Mouse (Mus musculus) CD4-positive helper T cell, adult 2 months (primary cell): Measurements from ENCODE around the gene D430042O09Rik.

Experiments
- DNase-seq: peaks from one replicate; pipeline ENCODE4 v3.0.0-alpha.2; 2012; ENCODE audit warnings: low read depth, missing footprints, low spot score

The D430042O09Rik gene

DNA sequence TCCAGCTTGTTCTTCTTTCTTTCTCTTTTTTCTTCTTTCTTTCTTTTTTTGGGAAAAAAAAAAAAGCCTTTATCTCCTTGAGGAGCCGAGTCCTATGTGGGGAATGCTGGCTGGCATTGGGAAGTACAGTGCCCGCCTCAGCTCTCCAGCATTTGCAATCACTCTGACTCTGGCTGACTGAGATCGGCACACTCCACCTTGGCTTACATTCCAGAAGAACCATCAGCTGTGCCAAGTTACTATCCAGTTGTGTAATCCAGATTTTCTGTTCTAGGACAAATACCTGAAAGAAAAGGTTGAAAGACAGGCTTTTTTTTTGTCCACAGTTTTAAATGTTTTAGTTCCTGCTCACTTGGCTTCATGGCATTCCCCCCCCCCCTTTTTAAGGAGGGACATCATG lies 100.5 kb downstream of the D430042O09Rik start:
- DNase-seq: no peak

DNA sequence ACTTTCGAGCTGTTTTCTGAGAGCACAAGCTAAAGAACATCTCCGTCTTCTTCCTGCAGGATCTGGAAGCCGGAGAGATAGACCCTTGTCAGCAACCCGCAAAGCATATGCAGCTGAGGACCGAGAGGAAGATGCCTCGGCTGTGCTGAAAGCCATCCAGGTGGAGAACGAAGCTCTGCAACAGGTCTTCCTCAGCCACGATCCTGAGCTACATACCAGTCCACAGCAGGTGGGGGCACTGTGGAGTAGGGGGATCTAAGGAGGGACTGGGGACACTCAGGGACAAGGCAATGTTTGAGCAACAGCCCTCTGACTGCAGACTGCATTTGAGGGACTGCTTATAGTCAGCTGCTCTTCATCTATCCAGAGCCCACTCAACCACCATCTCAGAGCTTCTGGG lies 105.0 kb downstream of the D430042O09Rik start:
- no peak for DNase-seq

DNA sequence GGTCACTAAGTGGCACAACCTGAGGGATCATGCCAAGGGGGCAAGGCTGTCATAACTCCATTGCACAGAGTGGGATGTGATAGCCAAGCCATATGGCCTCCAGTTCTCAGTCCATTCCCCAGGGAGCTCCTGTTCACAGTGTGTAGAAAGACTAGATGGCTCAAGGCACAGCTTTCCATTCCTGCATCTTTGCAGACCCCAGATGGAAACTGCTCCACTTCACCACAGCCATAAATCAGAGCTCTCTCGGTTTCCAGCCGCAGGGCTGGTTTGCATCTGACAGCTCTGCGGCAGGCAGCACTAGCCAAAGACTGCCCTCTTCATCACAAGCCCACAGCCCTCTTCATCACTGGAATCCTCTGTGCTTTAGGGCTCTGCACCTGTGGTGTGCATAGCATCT lies 108.0 kb downstream of the D430042O09Rik start:
- no peak for DNase-seq

DNA sequence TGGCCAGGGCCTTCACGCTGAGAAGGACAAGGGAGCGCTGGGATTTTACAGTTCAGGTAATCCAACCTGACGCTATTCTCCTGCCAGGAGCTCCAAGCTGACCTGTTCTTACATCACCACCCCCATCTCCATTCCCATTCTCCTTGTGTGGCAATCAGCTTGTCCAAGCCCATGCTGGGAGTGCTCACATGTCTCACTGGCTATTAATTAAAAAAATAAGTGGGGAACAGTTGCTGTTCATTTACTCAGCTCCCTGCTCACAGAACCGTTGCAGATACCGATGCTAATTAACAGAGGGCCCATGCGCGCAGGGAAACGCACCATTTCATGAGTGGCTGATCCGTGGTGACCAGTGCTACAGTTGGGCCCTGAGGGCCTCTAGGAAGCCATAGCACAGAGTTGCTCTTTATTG lies 110.6 kb downstream of the D430042O09Rik start:
- DNase-seq: no peak

DNA sequence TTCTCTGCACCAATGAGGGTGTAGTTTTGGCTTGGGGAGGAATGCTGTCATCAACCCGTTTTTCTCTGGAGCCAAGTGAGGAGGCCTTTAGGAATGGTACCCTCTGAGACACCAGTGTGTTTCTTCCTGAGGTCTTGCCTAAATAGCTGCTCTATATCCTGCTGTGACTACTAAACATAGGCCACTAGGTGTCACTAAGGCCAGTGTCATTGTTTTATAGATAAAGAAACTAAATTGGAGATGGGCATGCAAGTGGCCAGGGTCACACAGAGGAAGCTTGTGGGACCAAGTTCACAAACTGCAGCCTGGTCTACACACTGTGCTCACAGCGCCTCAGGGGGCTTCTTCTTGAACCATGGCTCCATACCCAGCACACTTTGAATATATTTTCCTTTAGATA lies 112.5 kb downstream of the D430042O09Rik start:
- no peak for DNase-seq

DNA sequence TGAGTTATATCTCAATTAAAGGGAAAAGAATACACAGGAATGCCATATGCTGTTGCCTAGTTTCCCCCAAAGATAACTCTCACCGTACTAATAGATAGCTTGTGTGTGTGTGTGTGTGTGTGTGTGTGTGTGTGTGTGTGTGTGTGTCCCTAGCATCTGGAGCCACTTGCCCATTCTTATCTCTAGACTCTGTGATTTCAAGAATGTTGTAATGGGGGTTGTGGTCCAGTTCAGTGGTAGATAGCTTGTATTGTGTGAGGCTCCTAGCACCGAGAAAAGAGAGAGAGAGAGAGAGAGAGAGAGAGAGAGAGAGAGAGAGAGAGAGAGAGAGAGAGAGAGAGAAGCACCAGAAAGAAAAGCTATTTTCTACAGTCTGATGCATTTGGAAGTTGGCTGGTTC lies 118.7 kb downstream of the D430042O09Rik start:
- DNase-seq: no peak

DNA sequence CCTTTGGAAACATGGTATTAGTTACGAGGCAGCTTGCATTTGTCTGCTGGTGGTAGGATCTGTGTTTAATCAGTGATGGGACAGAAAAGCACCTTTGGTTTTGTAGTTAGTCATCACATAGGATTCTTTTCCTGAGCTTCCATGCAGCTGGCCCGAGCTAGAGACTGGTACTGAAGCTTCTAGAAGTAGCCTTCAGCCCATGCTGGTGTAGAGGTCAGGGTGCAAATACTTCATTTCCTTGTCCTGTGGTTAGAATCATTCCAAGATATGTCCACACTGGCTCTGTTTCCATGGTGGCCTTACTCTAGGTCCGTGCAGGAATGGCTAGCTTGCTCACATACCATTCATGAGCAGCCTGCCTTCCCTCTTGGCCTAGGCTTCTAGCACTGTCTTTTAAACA lies 119.2 kb downstream of the D430042O09Rik start:
- no peak for DNase-seq

DNA sequence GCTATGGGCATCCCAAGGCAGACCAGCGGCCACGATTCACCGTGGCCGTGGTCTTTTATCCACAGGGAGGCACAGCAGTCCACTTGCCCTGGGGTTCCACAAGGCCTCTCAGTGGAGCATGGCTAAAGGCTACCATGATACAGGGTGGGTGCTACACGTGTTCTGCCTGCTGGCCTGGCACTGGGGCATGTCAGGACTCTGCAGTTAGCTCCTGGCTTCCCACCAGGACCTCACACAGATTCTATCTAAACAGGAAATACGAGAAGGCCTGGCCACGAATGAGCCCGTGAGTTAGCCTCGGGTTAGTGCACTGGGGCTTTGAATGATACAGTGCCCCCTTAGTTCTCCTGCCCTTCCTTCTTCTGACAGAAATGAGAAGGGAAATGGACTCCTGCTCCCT lies 119.7 kb downstream of the D430042O09Rik start:
- DNase-seq: no peak

DNA sequence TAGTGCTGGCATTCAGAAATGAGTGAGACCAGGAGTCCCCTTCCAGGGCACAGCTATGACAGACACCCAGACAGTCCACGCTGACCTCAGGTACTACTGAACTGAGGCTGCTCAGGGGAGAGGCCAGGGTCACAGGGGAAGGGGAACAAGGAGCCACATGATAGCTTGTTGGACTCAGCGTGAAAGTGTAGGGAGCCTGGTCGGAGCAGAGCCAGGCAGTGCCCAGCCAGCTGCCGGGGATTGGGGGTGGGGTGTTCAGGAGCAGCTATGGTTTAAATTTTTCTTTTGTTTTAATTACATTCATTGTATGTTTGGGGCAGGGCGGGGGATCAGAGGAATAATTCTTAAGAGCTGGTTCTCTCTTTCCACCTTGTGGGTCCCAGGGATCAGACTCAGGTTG lies 120.9 kb downstream of the D430042O09Rik start:
- no peak for DNase-seq

DNA sequence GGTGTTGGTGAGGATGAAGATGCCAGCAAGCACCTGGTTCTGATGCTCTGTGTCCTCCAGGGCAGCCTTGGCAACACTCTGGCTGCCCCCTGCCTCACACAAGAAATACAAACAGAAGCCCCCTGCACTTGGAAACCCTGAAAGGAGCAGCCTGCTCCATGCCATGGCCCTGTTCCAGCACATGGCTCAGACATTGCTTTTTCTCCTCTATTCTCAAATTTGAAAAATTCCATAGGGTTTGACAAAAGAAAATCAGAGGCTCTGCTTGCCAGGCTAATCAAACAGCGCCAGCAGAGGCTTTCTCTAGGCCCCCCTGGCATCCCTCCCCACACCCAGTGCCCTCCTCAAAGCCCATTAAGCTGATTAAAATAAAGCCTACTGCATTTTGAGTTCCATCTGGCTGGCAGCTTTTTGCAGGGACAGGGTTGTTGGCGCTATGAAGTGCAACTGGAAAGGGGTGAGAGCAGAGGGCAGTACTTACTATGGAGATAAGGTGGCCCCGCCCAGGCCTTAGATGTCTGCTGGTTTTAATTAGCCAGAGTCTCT lies 121.5 kb downstream of the D430042O09Rik start:
- no peak for DNase-seq

DNA sequence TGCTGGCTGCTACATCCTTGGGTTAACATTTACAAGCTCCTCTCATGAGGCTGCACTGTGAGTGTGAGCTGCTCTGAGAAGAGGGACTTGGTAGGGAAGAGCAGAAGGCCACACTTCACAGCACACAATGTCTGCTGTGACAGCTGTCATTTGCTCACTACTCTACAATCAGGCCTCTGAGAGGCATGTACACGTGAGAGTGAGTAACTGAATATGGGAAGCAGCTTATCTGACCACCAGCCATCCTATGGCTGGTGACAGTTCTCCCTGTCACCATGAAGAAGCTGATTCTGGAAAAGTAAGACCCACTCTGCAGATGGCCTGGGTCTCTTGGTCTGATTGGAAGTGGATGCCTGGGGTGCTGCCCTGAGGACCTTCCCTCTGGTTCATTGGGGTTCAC lies 125.1 kb downstream of the D430042O09Rik start:
- no peak for DNase-seq

DNA sequence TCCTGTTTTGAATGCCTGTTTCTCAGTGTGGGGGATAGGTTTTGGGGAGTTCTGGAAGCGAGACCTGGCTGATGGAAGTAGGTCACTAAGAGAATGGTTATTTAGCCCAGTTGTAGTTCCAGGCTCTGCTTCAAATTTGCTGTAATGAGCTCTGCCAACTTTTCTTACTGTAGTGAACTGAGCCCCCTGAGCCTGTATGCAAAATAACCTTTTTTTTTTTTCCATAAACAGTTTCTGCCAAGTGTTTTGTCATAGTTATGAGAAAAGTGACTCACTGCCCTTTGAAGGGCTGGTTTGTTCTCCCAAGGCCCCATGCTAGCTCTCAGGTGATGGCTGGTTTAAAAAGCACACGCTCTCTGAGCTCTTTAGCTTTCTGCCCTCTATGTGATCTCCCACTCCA lies 125.8 kb downstream of the D430042O09Rik start:
- no peak for DNase-seq

DNA sequence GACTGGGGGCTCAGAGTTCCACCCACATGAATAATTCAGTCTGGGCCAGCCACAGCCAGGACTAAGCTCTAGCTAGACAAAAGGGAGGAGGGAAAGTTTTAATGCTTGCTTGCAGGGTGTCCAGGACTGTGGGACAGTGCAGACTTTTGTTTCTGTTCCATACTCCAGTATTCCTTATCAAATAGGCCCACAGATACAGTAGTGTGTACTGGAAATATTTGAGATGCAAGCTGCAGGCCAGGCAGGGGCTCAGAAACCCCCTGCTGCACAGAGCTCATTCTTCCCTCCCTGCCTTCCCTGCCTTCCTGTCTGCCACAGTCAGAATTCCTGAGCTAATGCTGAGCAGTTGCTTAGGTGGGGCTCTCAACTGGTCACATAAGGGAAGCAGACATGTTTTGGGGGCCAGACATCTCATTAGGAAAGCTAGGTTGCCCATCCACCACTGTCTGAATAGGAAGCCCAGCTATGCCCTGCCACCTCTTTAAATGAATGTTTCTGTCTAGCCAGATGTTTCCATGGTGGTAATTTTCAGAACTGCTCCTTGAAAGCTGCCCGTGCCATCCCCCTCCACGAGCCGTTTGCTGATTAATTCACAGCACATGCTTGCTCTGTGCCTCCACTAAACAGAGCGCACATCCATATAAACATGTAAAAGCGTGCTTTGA lies 130.5 kb downstream of the D430042O09Rik start:
- no peak for DNase-seq

DNA sequence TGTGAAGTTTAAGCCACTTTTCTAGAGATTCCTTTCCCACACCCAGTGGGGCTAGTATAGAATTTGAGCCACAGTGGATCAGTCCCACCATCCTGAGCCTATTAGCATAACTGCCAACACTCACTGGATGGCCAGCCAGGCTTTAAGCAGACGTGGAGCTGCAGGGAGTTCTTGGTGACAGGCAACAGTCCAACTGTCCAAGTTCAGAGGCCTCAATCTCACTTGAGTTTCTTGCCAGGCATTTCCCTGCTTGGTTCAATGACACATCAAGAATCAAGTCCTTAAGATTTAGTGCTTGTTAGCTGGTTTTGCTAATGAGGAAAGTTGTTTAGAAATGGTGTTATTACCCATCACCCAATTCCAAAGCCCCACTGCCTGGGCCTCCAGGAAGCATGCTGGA lies 137.9 kb downstream of the D430042O09Rik start:
- no peak for DNase-seq

DNA sequence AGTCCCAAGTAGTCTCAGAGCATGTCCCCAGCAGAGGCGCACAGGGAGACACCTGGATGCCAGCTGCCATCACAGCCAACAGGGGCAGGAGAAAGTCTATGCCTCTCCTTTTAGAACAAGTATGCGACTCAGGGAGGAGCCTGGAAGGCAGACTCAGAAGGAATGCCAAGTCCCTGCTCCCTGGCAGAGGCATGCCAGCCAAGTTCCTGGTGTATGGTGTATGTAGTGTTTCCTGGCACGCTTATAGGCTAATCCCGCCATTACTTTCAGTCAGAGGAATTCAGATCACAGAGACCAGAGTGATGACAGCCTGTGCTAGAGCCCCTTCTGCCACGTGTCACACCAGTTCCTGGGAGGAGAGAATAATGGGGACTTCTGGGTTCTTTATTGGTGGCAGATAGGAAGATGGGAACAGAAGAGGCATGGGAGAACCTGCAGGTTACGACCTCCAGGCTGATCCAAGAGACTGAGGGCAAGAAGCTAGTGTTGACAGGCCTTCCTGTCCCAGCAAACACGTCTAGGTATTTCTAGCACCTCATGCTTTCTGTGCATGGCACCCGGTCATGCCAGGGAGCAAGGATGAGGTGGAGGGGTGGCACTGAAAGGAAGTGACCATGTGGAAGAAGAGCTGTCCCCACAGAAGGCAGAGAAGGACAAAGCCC lies 139.3 kb downstream of the D430042O09Rik start:
- no peak for DNase-seq

DNA sequence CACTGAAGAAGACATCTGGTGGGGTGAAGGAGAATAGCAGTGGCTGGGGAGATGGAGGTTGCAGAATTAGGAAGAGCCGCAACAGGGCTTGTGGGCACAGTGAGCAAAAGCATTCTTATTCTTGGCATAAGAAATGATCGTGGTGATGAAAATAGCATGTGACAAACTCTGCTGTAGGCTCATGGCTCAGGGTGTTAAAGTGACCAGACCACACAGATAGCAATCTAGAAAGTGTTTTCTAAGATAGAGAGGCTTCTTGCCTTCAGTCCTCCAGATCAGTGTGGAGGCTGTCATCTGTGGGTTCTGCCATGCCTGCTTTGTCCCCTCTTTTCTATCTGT lies 139.8 kb downstream of the D430042O09Rik start:
- DNase-seq: no peak

DNA sequence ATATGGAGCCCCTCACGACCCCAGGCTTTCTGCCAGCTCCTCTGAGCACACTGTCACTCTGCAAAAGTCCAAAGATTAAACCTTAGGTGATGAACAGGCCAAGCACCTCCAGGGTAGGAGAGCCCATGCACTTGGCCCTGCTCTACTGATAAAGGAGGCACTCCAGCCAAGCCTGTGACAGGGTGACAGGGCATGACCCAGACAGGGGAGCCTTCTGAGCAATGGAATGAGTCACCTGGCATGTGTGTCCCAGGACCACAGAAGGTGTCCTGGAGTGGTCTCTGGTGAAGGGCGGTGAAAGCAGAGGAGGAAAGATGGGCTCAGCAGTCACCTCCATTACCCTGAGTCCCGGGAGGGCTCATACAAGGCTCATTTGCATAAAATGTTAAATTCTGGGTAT lies 151.9 kb downstream of the D430042O09Rik start:
- no peak for DNase-seq

DNA sequence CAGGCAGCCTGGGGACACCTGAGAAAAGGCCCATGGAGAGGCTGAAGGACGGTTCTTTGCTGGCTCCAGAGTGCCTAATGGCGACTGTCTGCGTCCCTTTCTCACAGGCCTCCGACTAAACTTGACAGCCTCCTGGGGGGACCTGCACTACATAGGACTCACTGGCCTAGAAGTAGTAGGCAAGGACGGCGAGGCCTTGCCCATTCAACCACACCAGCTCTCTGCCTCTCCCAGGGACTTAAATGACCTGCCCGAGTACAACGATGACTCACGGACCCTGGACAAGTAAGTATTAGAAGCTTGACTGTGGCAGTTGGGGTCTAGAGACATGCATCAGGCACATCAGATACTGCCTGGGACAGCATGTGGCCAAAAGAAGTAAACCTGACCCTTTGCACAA lies 152.7 kb downstream of the D430042O09Rik start:
- no peak for DNase-seq

DNA sequence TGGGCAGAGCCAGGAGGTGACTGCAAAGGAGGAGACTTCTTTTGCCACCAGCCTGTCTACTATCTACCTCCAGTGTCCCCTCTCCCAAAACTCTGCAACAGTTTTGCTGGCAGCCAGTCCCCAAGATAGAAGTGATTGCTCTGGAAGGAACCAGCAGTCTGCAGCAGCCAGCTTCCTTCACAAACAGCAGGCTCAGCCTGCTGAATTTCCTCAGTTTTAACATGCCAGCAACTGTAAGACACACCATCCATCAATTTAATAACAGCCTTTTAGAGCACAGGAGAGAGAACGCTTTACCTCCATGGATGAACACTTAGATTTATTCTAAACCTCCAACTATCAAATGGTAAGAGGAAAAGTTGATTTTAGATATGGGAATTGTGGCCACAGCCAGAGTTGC lies 156.3 kb downstream of the D430042O09Rik start:
- no peak for DNase-seq

DNA sequence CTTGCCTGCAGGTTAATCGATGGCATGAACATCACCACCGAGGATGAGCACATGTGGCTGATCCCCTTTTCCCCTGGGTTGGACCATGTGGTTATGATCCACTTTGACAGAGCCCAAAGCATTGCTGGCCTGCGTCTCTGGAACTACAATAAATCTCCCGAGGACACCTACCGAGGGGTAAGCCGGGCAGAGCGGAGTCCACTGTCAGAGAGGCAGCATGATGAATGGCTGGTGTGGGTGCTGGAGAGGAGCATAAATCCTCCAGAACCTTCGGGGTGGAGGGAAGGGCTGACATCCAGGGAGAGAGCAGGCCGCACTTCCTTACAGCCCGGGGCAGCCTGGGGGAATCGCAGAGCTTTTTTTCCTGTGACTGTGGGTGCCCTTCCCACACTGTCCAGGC lies 157.5 kb downstream of the D430042O09Rik start:
- no peak for DNase-seq

DNA sequence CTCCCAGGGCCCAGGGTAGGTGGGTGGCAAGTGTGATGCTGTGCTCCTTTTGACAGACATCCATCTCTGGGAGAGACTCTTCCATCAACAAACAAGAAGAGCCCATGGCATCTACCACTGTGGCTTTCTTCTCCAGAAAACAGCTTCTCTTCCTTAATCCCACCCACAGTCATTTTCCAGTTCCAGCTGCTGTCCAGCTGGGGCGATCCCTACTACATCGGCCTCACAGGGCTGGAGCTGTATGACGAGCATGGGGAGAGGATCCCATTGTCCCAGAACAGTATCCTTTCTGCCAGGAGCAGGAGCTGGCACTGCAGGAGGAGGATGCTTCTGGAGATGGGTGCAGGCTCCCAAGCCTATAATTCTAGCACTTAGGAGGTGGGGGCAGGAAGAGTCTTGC lies 160.9 kb downstream of the D430042O09Rik start:
- DNase-seq: no peak

DNA sequence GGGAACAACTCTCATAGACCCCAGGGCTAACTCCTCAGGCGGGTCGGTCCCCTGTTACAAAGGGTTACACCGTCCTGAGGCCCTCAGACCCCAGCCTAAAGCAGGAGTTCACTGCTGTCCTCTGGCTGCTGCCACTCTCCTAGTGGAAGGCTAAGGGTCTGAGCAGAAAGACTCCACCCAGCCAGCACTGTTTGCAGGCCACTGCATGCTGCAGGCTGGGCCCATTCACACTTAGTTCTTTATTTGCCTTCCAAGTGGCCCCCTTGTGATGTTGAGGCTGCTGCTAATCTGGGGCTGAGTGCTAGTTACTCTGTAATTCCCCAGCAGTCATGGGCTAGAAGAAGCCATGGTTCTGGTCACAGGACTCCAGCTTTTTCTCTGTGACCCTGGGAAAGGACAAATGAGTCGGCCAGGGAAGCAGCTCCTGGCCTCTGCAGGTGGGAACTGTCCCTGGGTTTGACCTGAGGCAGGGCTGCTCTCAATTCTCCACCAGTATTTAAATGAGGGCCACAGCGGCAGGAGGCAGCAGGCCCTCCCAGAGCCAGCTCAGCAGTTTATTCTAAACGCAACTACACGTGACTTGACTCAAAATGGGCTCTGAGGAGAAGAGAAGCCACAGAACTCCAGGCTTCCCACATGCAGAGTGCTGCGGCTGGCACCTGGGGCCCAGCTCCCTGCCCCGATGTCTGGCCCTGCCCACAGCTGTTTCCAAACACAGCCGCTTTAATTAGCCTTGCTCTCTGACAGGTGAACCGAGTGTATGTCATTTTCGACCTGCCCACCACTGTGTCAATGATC lies 163.9 kb downstream of the D430042O09Rik start:
- DNase-seq: no peak

DNA sequence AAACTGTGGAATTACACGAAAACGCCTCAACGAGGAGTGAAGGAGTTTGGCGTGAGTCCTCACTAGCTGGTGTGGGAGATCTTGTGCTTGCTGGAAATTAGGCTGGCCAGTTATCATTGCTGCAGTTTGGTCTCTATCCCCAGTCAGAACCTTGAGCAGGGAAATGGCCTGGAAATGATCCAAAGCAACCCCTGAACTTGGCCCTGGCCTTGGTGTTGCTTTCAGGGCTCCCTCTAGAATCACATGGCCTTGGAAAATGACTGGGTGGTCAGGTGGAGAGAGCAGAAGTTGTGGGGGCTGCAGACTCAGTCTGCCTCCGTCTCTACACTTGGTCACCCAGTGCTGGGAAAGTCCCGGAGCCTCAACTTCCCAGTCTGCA lies 164.5 kb downstream of the D430042O09Rik start:
- DNase-seq: no peak
